Comparison of ENCODE assay signal across 16 mouse cellular contexts in genomic region chr6:94776585-94776984, GRCm38 (mm10).
DNase-seq lines count a peak whose midpoint lies in the region; ATAC-seq lines count a peak whose summit lies in the region.
"Had no signal": no experiment of that assay in that cellular context is flagged by ENCODE, and none has a peak within 500 bp of the region (broad histone marks: within the 10 kb centered on the region; RNA-seq: fewer than 3 reads in every experiment).

No protein-coding gene starts in this region.

- 62% methylated on average over 4 of the region's 4 CpGs for WGBS in heart, embryonic 10.5 days
- 17% methylated on average over 4 of the region's 4 CpGs for WGBS in embryonic facial prominence, embryonic 14.5 days
- 56% methylated on average over 4 of the region's 4 CpGs for WGBS in limb, embryonic 11.5 days

- no peaks in the 10 kb centered on the region for H3K36me3 ChIP-seq in heart, embryonic 10.5 days
- H3K36me3 ChIP-seq in embryonic facial prominence, embryonic 14.5 days (ENCODE audit: control insufficient read depth, insufficient read depth, low read length), result no peaks in the 10 kb centered on the region
- no peaks in the 10 kb centered on the region for H3K36me3 ChIP-seq in limb, embryonic 11.5 days (ENCODE audit: control insufficient read depth, insufficient read depth, low read length)
- H3K36me3 ChIP-seq: lung, embryonic 15.5 days had no signal

- no peak overlapping the region for H3K4me3 ChIP-seq in heart, embryonic 10.5 days
- H3K4me3 ChIP-seq in embryonic facial prominence, embryonic 14.5 days (ENCODE audit: low read depth, low read length), result no peak overlapping the region
- no peak overlapping the region for H3K4me3 ChIP-seq in limb, embryonic 11.5 days (ENCODE audit: low read depth, low read length)
- H3K4me3 ChIP-seq: lung, embryonic 15.5 days; myocyte had no signal

- H3K27ac ChIP-seq in heart, embryonic 10.5 days, result no peak overlapping the region
- peak overlapping the region; percentile 30; the same call in 1 of the 2 replicates for H3K27ac ChIP-seq in embryonic facial prominence, embryonic 14.5 days (replicated peaks; ENCODE audit: low read depth, low read length)
- no peak overlapping the region for H3K27ac ChIP-seq in limb, embryonic 11.5 days (replicated peaks; ENCODE audit: low read depth, low read length)
- H3K27ac ChIP-seq: lung, embryonic 15.5 days had no signal

- H3K4me2 ChIP-seq in embryonic facial prominence, embryonic 14.5 days (ENCODE audit: low read depth, low read length), result no peak overlapping the region
- no peak overlapping the region for H3K4me2 ChIP-seq in limb, embryonic 11.5 days (ENCODE audit: low read depth, severe bottlenecking)
- H3K4me2 ChIP-seq: lung, embryonic 15.5 days had no signal

- peaks cover 4% of the 10 kb centered on the region; the same call in 1 of the 2 replicates for H3K27me3 ChIP-seq in heart, embryonic 10.5 days (ENCODE audit: insufficient read depth, poor library complexity, severe bottlenecking)
- no peaks in the 10 kb centered on the region for H3K27me3 ChIP-seq in embryonic facial prominence, embryonic 14.5 days (replicated peaks; ENCODE audit: control insufficient read depth, insufficient read depth, low read length)
- no peaks in the 10 kb centered on the region for H3K27me3 ChIP-seq in limb, embryonic 11.5 days (ENCODE audit: control insufficient read depth, insufficient read depth, low read length)
- H3K27me3 ChIP-seq: lung, embryonic 15.5 days had no signal

- H3K9me3 ChIP-seq in heart, embryonic 10.5 days, result no peaks in the 10 kb centered on the region
- no peaks in the 10 kb centered on the region for H3K9me3 ChIP-seq in embryonic facial prominence, embryonic 14.5 days (ENCODE audit: control insufficient read depth, low read length)
- no peaks in the 10 kb centered on the region for H3K9me3 ChIP-seq in limb, embryonic 11.5 days (ENCODE audit: control insufficient read depth, low read length)
- H3K9me3 ChIP-seq: lung, embryonic 15.5 days had no signal

- peak; percentile 90 for DNase-seq in heart, adult 11 months
- DNase-seq in heart, embryonic 10.5 days (ENCODE audit: low spot score), result no peak
- DNase-seq in ES-CJ7 (ENCODE audit: low read depth, low spot score), result peak; percentile 64
- peak; percentile 78 for DNase-seq in embryonic facial prominence, embryonic 14.5 days (ENCODE audit: low spot score)
- DNase-seq in limb, embryonic 11.5 days (ENCODE audit: low spot score), result peak; percentile 35
- no peak for DNase-seq in ovary, postnatal 36 days (ENCODE audit: low spot score)
- DNase-seq in spleen, postnatal 10 days (ENCODE audit: low spot score in 2 of 2), result no peak
- no peak for DNase-seq in lung, postnatal 4 days
- DNase-seq: adrenal gland, postnatal 36 days; B cell, adult 2 months; kidney, postnatal 25 days; layer of hippocampus, postnatal 36 days; liver had no signal

- peaks cover 20% of the 10 kb centered on the region for H3K4me1 ChIP-seq in heart, embryonic 10.5 days
- H3K4me1 ChIP-seq in embryonic facial prominence, embryonic 14.5 days (ENCODE audit: control insufficient read depth, insufficient read depth, low read length), result peaks cover 32% of the 10 kb centered on the region
- H3K4me1 ChIP-seq in limb, embryonic 11.5 days (ENCODE audit: control insufficient read depth, insufficient read depth, low read length), result peaks cover 20% of the 10 kb centered on the region

- 0 out of 2 replicates have a peak, but pooled peaks have one; percentile 34 for ATAC-seq in embryonic facial prominence, embryonic 14.5 days (ENCODE audit: low read depth)
- ATAC-seq in limb, embryonic 11.5 days (ENCODE audit: insufficient number of reproducible peaks, low FRiP score, low TSS enrichment, low read depth), result no peak
- ATAC-seq: intestine, embryonic 16.5 days had no signal

- no peak overlapping the region for H3K9ac ChIP-seq in embryonic facial prominence, embryonic 14.5 days (ENCODE audit: low read depth, low read length)
- no peak overlapping the region for H3K9ac ChIP-seq in limb, embryonic 11.5 days (ENCODE audit: low read length)
- H3K9ac ChIP-seq: lung, embryonic 15.5 days had no signal

Comparison
In these comparisons a context has a peak if more than half of its experiments do, and no peak if none do; other contexts are left out.
1. DNase-seq: peak in heart, adult 11 months (single experiment), ES-CJ7 (single experiment), embryonic facial prominence, embryonic 14.5 days (single experiment) and limb, embryonic 11.5 days (single experiment); none in heart, embryonic 10.5 days (single experiment), ovary, postnatal 36 days (single experiment), spleen, postnatal 10 days (0 of 2) and lung, postnatal 4 days (0 of 2).